Comparison of ENCODE assay signal across 9 mouse cellular contexts in the genomic region with DNA sequence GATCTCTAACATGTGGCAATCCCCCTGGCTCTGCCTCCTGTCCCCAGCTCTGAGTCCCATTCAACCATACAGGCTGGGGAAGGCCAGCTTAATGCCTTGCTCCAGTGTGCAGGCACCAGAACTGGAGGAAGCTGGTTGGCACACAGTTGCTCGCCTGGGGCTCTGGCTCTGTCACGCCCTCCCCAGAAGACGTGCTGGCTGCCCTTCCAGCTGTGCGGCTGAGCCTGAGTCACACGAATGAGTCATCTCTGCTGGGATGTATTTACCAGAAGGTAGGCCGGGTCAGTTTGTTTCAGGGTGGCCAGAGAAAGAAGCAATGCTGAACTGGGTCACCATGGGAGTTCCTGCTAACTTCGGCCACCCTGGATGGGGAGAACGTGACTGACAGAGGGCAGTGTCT.
DNase-seq lines count a peak whose midpoint lies in the region; ATAC-seq and TF ChIP-seq lines count a peak whose summit lies in the region.
"Had no signal": no experiment of that assay in that cellular context is flagged by ENCODE, and none has a peak within 500 bp of the region (broad histone marks: within the 10 kb centered on the region; RNA-seq: fewer than 3 reads in every experiment).

No protein-coding gene starts in this region.

- H3K36me3 ChIP-seq in C2C12 (ENCODE audit: control insufficient read depth, insufficient read depth) (peaks cover 4% of the 10 kb centered on the region), myocyte (ENCODE audit: control insufficient read depth, insufficient read depth) (peaks cover 5% of the 10 kb centered on the region)
- peaks cover 18% of the 10 kb centered on the region; the same call in 1 of the 2 replicates for H3K36me3 ChIP-seq in kidney, postnatal 0 days (ENCODE audit: insufficient read depth, low read length)
- peaks cover 36% of the 10 kb centered on the region for H3K36me3 ChIP-seq in midbrain, embryonic 10.5 days
- H3K36me3 ChIP-seq in hindbrain, embryonic 13.5 days, result peaks cover 9% of the 10 kb centered on the region

- H3K27me3 ChIP-seq in C2C12 (ENCODE audit: control insufficient read depth, insufficient read depth, insufficient read length) (no peaks in the 10 kb centered on the region), myocyte (ENCODE audit: control insufficient read depth, insufficient read depth, insufficient read length) (no peaks in the 10 kb centered on the region)
- H3K27me3 ChIP-seq in kidney, postnatal 0 days (ENCODE audit: insufficient read depth, low read length), result no peaks in the 10 kb centered on the region
- no peaks in the 10 kb centered on the region for H3K27me3 ChIP-seq in midbrain, embryonic 10.5 days (ENCODE audit: low read depth, poor library complexity, severe bottlenecking)
- H3K27me3 ChIP-seq in hindbrain, embryonic 13.5 days, result no peaks in the 10 kb centered on the region

- H3K4me3 ChIP-seq in C2C12 (ENCODE audit: insufficient read depth, poor library complexity, severe bottlenecking), result no peak overlapping the region
- H3K4me3 ChIP-seq in kidney, postnatal 0 days (replicated peaks; ENCODE audit: low read depth, low read length), result no peak overlapping the region
- no peak overlapping the region for H3K4me3 ChIP-seq in myocyte
- H3K4me3 ChIP-seq in midbrain, embryonic 10.5 days, result no peak overlapping the region
- H3K4me3 ChIP-seq in hindbrain, embryonic 13.5 days, result no peak overlapping the region

- TF ChIP-seq POLR2A in myocyte (IDR thresholded peaks at IDR 0.05; ENCODE audit: insufficient read length, low read depth), result no peak

- ATAC-seq in granulocyte monocyte progenitor cell, adult 5-6 weeks (replicated peaks; ENCODE audit: poor library complexity, severe bottlenecking), result peak; percentile 96
- peak; percentile 95 for ATAC-seq in kidney, postnatal 0 days (replicated peaks; ENCODE audit: low FRiP score, low read depth)
- no peak; the same call in 1 of the 2 replicates for ATAC-seq in hindbrain, embryonic 13.5 days (ENCODE audit: low FRiP score)

- WGBS in kidney, postnatal 0 days, result 44% methylated on average over 8 of the region's 8 CpGs
- WGBS in midbrain, embryonic 10.5 days, result 70% methylated on average over 8 of the region's 8 CpGs
- 64% methylated on average over 8 of the region's 8 CpGs for WGBS in hindbrain, embryonic 13.5 days

- H3K9ac ChIP-seq in kidney, postnatal 0 days (ENCODE audit: low read depth, low read length), result no peak overlapping the region
- H3K9ac ChIP-seq in hindbrain, embryonic 13.5 days, result no peak overlapping the region
- H3K9ac ChIP-seq: liver, embryonic 14.5 days had no signal

- peak; percentile 92 for DNase-seq in adipocyte (ENCODE audit: low spot score)
- DNase-seq in kidney, postnatal 0 days (ENCODE audit: low spot score), result no peak
- DNase-seq in midbrain, embryonic 10.5 days (ENCODE audit: low spot score), result no peak
- no peak for DNase-seq in yolk sac, embryonic 10.5 days (ENCODE audit: low spot score)

- no peak overlapping the region for H3K4me2 ChIP-seq in kidney, postnatal 0 days (ENCODE audit: low read length)
- H3K4me2 ChIP-seq in myocyte (ENCODE audit: low read depth), result peak overlapping the region; percentile 78
- H3K4me2 ChIP-seq in hindbrain, embryonic 13.5 days, result no peak overlapping the region

- no peaks in the 10 kb centered on the region for H3K79me3 ChIP-seq in C2C12 (ENCODE audit: low read depth)

- no peaks in the 10 kb centered on the region for H3K4me1 ChIP-seq in kidney, postnatal 0 days (replicated peaks; ENCODE audit: insufficient read depth, low read length)
- H3K4me1 ChIP-seq in midbrain, embryonic 10.5 days, result no peaks in the 10 kb centered on the region
- peaks cover 4% of the 10 kb centered on the region; the same call in 1 of the 2 replicates for H3K4me1 ChIP-seq in hindbrain, embryonic 13.5 days (replicated peaks)

- no peak for TF ChIP-seq CTCF in C2C12 (IDR thresholded peaks at IDR 0.05; ENCODE audit: control insufficient read depth, insufficient read depth, insufficient read length)
- no peak for TF ChIP-seq CTCF in kidney, postnatal 0 days (IDR thresholded peaks at IDR 0.05; ENCODE audit: low read depth)

- H3K79me2 ChIP-seq in C2C12 (ENCODE audit: control insufficient read depth, insufficient read depth) (no peaks in the 10 kb centered on the region), myocyte (ENCODE audit: control insufficient read depth, insufficient read depth) (peaks cover 5% of the 10 kb centered on the region)

- H3K9me3 ChIP-seq in kidney, postnatal 0 days (replicated peaks; ENCODE audit: low read length), result no peaks in the 10 kb centered on the region
- no peaks in the 10 kb centered on the region for H3K9me3 ChIP-seq in midbrain, embryonic 10.5 days (replicated peaks)
- H3K9me3 ChIP-seq in hindbrain, embryonic 13.5 days, result no peaks in the 10 kb centered on the region

- H3ac ChIP-seq in C2C12 (ENCODE audit: control insufficient read depth, insufficient read length, low read depth) (no peak overlapping the region), myocyte (ENCODE audit: control insufficient read depth, insufficient read length) (no peak overlapping the region)

- H3K27ac ChIP-seq in kidney, postnatal 0 days, result no peak overlapping the region
- H3K27ac ChIP-seq in midbrain, embryonic 10.5 days (replicated peaks), result no peak overlapping the region
- H3K27ac ChIP-seq in hindbrain, embryonic 13.5 days, result no peak overlapping the region
- H3K27ac ChIP-seq: liver, embryonic 14.5 days had no signal

TF ChIP-seq in C2C12, 6 proteins besides CTCF, POLR2A, EP300 and RAD21:
- no peak for TF ChIP-seq USF1 (IDR thresholded peaks at IDR 0.05; ENCODE audit: low read depth)
- peak; percentile 66 for TF ChIP-seq MAX (IDR thresholded peaks at IDR 0.05)
- peak; percentile 96 for TF ChIP-seq FOSL1 (IDR thresholded peaks at IDR 0.05; ENCODE audit: insufficient read depth, low read length, poor library complexity, severe bottlenecking)
- TF ChIP-seq CEBPB (IDR thresholded peaks at IDR 0.05; ENCODE audit: low read depth), result no peak
- TF ChIP-seq MYOG (IDR thresholded peaks at IDR 0.05; ENCODE audit: control insufficient read depth, extremely low read depth, insufficient read length), result no peak
- TF ChIP-seq MYOD1 (IDR thresholded peaks at IDR 0.05; ENCODE audit: control insufficient read depth, insufficient read length, low read depth), result peak; percentile 82

TF ChIP-seq in myocyte, 11 proteins besides CTCF, POLR2A, EP300 and RAD21:
- TF ChIP-seq MYOG (IDR thresholded peaks at IDR 0.05; ENCODE audit: control insufficient read depth in 1 of 3, insufficient read depth in 1 of 3, insufficient read length in 2 of 3, low read depth in 2 of 3), result peak; percentile 84 to 95 (median 85)
- TF ChIP-seq SRF (IDR thresholded peaks at IDR 0.05; ENCODE audit: control insufficient read depth, insufficient read length, low read depth), result no peak
- no peak for TF ChIP-seq TCF3 (IDR thresholded peaks at IDR 0.05; ENCODE audit: insufficient read length, low read depth)
- TF ChIP-seq MYOD1 (IDR thresholded peaks at IDR 0.05; ENCODE audit: control insufficient read depth in 1 of 3, insufficient read length in 2 of 3, low read depth in 2 of 3), result peak in 2 of 3 experiments; percentile 87 to 94
- no peak for TF ChIP-seq CEBPB (IDR thresholded peaks at IDR 0.05; ENCODE audit: insufficient read depth, poor library complexity, severe bottlenecking)
- peak; percentile 53 for TF ChIP-seq TCF12 (IDR thresholded peaks at IDR 0.05; ENCODE audit: insufficient read depth, poor library complexity, severe bottlenecking)
- TF ChIP-seq REST (IDR thresholded peaks at IDR 0.05; ENCODE audit: insufficient read depth, insufficient read length), result no peak
- no peak for TF ChIP-seq POLR2AphosphoS2 (IDR thresholded peaks at IDR 0.05; ENCODE audit: insufficient read length, low read depth)
- no peak for TF ChIP-seq E2F4 (IDR thresholded peaks at IDR 0.05; ENCODE audit: insufficient read depth)
- TF ChIP-seq USF1 (IDR thresholded peaks at IDR 0.05; ENCODE audit: low read depth), result no peak
- no peak for TF ChIP-seq MAX (IDR thresholded peaks at IDR 0.05; ENCODE audit: low read depth)
